Mouse (Mus musculus) CD4-positive helper T cell, adult 2 months (primary cell): ENCODE data around the gene Vmn1r55.
"Not testable (repeated sequence)": the region's sequence is repeated elsewhere in the genome, so short reads cannot be mapped to it uniquely, and the experiment has no call there.

Source experiments
- DNase-seq: peaks from one replicate; pipeline ENCODE4 v3.0.0-alpha.2; 2012; ENCODE audit warnings: low read depth, missing footprints, low spot score

The Vmn1r55 gene

DNA sequence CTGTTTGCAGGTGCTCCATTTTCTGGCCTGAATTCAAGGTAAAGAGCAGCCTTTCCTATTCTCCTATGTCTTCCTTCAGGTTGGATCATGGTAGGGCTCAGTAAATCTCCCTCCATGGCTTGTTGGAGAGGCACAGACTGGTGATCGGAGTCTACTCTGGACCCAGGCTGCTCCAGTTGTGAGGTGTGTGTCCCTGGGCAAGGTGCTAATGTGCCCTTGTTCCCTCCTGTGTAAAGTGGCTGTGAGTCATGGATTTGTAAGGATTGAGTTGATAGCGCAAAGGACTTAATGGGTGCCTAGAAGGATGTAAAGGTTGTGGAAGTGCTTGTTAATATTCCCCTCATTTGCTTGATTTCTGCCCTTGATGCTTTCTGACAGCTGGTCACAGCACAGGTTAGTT, 67.5 kb downstream of the Vmn1r55 start:
- no peak for DNase-seq

DNA sequence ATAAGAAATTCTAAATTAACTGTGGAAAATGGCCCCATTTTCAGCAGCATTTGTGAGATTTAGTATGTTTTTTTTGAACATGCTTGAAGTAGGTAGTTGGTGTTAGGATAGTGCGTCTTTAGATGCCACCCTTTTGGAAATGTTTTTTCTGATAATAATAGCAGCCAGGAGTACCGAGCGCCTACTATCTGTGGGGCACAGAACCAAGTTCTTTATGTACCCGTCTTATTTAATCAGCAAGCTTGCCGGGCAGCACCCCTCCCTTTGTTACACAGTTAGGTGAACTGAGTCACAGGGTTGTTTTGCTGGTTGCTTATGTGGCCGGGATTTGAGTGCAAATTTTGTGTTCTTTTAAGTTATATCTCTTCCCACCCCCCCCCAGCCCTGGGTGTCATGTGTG, 68.2 kb downstream of the Vmn1r55 start:
- DNase-seq: no peak

DNA sequence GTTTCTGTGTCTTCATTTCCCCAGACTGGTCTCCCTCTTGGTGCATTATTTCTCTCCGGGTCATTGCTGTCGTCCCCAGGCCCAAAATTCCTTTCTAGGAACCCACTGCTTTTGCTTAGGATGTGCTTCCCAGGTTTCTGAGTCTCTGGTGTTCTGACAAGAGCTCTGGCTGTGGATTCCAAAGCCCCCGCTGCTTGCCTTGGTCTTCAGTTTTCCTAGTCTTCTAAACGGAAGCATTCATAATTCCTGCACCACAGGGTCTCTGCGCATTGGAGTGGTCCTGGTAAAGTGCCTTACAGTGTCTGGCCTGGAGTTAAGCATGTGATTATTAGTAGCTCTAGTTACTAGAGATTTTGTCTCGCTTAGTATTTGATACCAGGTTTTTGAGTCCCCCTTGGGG, 68.7 kb downstream of the Vmn1r55 start:
- no peak for DNase-seq

DNA sequence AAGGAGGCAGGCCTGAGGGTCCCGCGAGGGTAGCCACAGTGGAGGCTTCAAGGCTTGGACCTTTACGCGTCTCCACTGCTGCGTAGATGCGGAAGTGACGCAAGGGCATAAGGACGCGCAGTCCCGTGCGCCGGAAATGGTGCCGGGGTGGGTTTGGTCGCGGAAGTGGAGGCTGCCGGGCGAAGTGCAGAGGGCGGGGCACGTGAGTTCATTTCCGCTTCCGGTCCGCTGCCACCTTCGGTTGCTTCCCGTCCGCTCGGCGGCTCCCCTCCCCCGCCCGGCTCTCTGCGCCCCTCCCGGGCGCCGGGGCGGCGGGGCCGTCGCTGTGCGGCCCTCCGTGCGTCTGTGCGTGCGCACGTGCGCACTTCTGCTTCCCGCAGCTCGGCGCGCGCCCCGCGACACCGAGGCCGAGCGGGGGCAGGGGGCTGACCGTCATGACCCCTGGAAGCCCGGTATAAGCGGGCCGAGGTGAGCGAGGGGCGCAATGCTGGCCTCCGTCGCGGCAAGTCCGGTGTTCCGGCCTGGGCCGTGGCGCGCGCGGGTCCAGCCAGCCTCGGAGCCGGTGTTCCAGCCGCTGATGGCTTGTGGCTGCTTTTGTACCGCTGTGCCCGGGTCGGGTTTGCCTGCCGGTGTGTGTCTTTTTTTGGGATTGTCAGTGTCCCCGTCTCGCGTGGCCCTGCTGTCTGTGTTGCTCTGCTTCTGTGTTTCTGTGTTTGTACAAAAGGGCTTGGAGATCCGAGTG, 69.3 kb downstream of the Vmn1r55 start, which contains the start of gene Epn1:
Gene Epn1 (plus strand): TSS at position 226 of the 742 bp plus-strand sequence.
- peak; percentile 98 for DNase-seq

DNA sequence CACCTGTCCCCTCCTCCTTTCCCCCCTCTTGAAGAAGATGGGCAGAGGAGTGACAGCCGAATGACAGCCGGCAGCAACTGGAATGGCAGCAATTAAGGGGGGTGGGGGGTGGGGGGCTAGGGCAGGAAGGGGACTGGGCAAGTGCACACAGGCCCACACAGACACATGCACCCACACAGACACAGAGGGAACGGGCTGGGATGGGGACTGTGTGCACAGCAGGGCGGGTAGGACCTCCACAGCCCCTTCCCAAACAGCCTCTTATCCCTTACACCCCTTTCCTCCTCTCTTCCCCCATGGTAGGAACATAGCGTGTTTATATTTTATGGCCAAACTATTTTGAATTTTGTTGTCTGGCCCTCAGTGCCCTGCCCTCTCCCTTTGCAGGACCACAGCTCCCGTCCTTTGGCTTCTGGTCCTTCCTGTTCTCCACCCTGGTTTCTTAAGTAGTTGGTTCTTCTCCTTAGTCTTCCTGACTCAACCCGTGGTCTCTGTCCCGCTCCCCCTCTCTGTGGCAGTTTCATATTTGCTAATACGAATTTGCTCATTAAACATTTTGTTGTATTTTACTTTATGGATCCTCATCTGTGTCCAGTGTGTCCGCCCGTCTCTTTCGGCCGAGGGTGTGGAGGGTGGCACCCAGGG, 70.0 kb downstream of the Vmn1r55 start:
- not testable (repeated sequence) for DNase-seq
